Comparison of ENCODE assay signal across 7 mouse cellular contexts in genomic region chr9:90162243-90162925, GRCm38 (mm10). TPM values are rescaled to one million over a fixed set of nuclear protein-coding genes. Genes with fewer than 3 reads are reported as not detected.
DNase-seq lines count a peak whose midpoint lies in the region; ATAC-seq and TF ChIP-seq lines count a peak whose summit lies in the region.

No protein-coding gene starts in this region.

- no peaks in the 10 kb centered on the region for H3K9me3 ChIP-seq in heart, embryonic 10.5 days
- no peaks in the 10 kb centered on the region for H3K9me3 ChIP-seq in lung, postnatal 0 days (ENCODE audit: low read length)

- peak overlapping the region; percentile 83 for H3K27ac ChIP-seq in heart, embryonic 10.5 days
- no peak overlapping the region for H3K27ac ChIP-seq in lung, postnatal 0 days (ENCODE audit: low read length)

- 9% methylated on average over 23 of the region's 29 CpGs for WGBS in heart, embryonic 10.5 days
- 7% methylated on average over 25 of the region's 29 CpGs for WGBS in lung, postnatal 0 days

- peak; percentile 76 to 82 for DNase-seq in adrenal gland, adult (ENCODE audit: inconsistent age in 2 of 2, low spot score in 1 of 2)
- DNase-seq in embryo, embryonic 11 days: peak; percentile 85
- DNase-seq in heart, embryonic 10.5 days (ENCODE audit: low spot score): peak; percentile 82
- DNase-seq in kidney, adult 9 months: peak; percentile 40
- peak; percentile 85 for DNase-seq in lung, postnatal 0 days (ENCODE audit: low spot score)
- peak; percentile 76 for DNase-seq in ovary, postnatal 36 days (ENCODE audit: low spot score)
- DNase-seq in MN1 (ENCODE audit: low spot score): no peak

- peak; percentile 69 for TF ChIP-seq CTCF in lung, postnatal 0 days (IDR thresholded peaks at IDR 0.05)

- H3K27me3 ChIP-seq in heart, embryonic 10.5 days (ENCODE audit: insufficient read depth, poor library complexity, severe bottlenecking): peaks cover 18% of the 10 kb centered on the region
- H3K27me3 ChIP-seq in lung, postnatal 0 days (replicated peaks; ENCODE audit: insufficient read depth, low read length): no peaks in the 10 kb centered on the region

- no peak overlapping the region for H3K9ac ChIP-seq in lung, postnatal 0 days (replicated peaks; ENCODE audit: low read depth)

- H3K4me1 ChIP-seq in heart, embryonic 10.5 days: 0 out of 2 replicates have a peak, but pooled peaks cover 12% of the 10 kb centered on the region
- 0 out of 2 replicates have a peak, but pooled peaks cover 3% of the 10 kb centered on the region for H3K4me1 ChIP-seq in lung, postnatal 0 days (ENCODE audit: insufficient read depth, low read depth, low read length)

- peak; percentile 94 for ATAC-seq in lung, postnatal 0 days

- H3K4me2 ChIP-seq in lung, postnatal 0 days (replicated peaks; ENCODE audit: low read depth, low read length): peak overlapping the region; percentile 89

- H3K36me3 ChIP-seq in heart, embryonic 10.5 days: no peaks in the 10 kb centered on the region
- no peaks in the 10 kb centered on the region for H3K36me3 ChIP-seq in lung, postnatal 0 days (ENCODE audit: insufficient read depth, low read length)

- H3K4me3 ChIP-seq in heart, embryonic 10.5 days: peak overlapping the region; percentile 77
- peak overlapping the region; percentile 52 for H3K4me3 ChIP-seq in lung, postnatal 0 days (ENCODE audit: low read depth, low read length)

- TF ChIP-seq EP300 in lung, postnatal 0 days (IDR thresholded peaks at IDR 0.05): no peak

RNA-seq across cellular contexts. Expression of gene Adamts7, which starts 0.5 kb away (rescaled TPM):
- polyA plus RNA-seq in heart, embryonic 10.5 days (2016; fragmentation: Nextera tagmentation; extraction: Ambion mirVana): 5.6 and 7.0 TPM in 2 replicates
- 4.1 and 5.4 TPM in 2 replicates for polyA plus RNA-seq in lung, postnatal 0 days (2015; fragmentation: Nextera tagmentation; extraction: Ambion mirVana)

RNA-seq across cellular contexts. Expression of gene Morf4l1, which starts 47.8 kb away (rescaled TPM):
- polyA plus RNA-seq in heart, embryonic 10.5 days (2016; fragmentation: Nextera tagmentation; extraction: Ambion mirVana): 430 and 475 TPM in 2 replicates
- polyA plus RNA-seq in lung, postnatal 0 days (2015; fragmentation: Nextera tagmentation; extraction: Ambion mirVana): 283 and 290 TPM in 2 replicates
